Mouse (Mus musculus): ENCODE data around the gene Spats2. TPM values are rescaled to one million over a fixed set of nuclear protein-coding genes. Genes with fewer than 3 reads are reported as not detected.

Spats2 gene
- polyA plus RNA-seq, 1 experiment, result 39.1 TPM

GRCm38 (mm10) chr15:99093291-99094258 lies 32.1 kb upstream of the Spats2 start:
- H3K27me3 ChIP-seq (ENCODE audit: control insufficient read depth, insufficient read depth, insufficient read length), result peaks cover 42% of the 10 kb centered on the region
- TF ChIP-seq SRF (IDR thresholded peaks at IDR 0.05; ENCODE audit: control insufficient read depth, insufficient read length, low read depth) (no peak), TCF12 (IDR thresholded peaks at IDR 0.05; ENCODE audit: insufficient read depth, poor library complexity, severe bottlenecking) (no peak), TCF3 (IDR thresholded peaks at IDR 0.05; ENCODE audit: insufficient read length, low read depth) (no peak), MYOG (IDR thresholded peaks at IDR 0.05; ENCODE audit: control insufficient read depth in 1 of 3, insufficient read depth in 1 of 3, insufficient read length in 2 of 3, low read depth in 2 of 3) (no peak), POLR2AphosphoS2 (IDR thresholded peaks at IDR 0.05; ENCODE audit: insufficient read length, low read depth) (no peak), CEBPB (IDR thresholded peaks at IDR 0.05; ENCODE audit: insufficient read depth, poor library complexity, severe bottlenecking) (no peak), MYOD1 (IDR thresholded peaks at IDR 0.05; ENCODE audit: control insufficient read depth in 1 of 3, insufficient read length in 2 of 3, low read depth in 2 of 3) (no peak), REST (IDR thresholded peaks at IDR 0.05; ENCODE audit: insufficient read depth, insufficient read length) (no peak), MAX (IDR thresholded peaks at IDR 0.05; ENCODE audit: low read depth) (no peak), USF1 (IDR thresholded peaks at IDR 0.05; ENCODE audit: low read depth) (no peak), E2F4 (IDR thresholded peaks at IDR 0.05; ENCODE audit: insufficient read depth) (no peak), POLR2A (IDR thresholded peaks at IDR 0.05; ENCODE audit: insufficient read length, low read depth) (no peak)
- no peaks in the 10 kb centered on the region for H3K79me2 ChIP-seq (ENCODE audit: control insufficient read depth, insufficient read depth)
- no peaks in the 10 kb centered on the region for H3K36me3 ChIP-seq (ENCODE audit: control insufficient read depth, insufficient read depth)
- H3ac ChIP-seq (ENCODE audit: control insufficient read depth, insufficient read length), result no peak overlapping the region
- H3K4me3 ChIP-seq, result no peak overlapping the region
- H3K4me2 ChIP-seq (ENCODE audit: low read depth), result no peak overlapping the region

GRCm38 (mm10) chr15:99094631-99095270 lies 31.0 kb upstream of the Spats2 start:
- no peak for TF ChIP-seq REST (IDR thresholded peaks at IDR 0.05; ENCODE audit: insufficient read depth, insufficient read length)
- Histone ChIP-seq H3K4me2 (ENCODE audit: low read depth) (no peak overlapping the region), H3ac (ENCODE audit: control insufficient read depth, insufficient read length) (no peak overlapping the region), H3K4me3 (no peak overlapping the region), H3K27me3 (ENCODE audit: control insufficient read depth, insufficient read depth, insufficient read length) (peaks cover 45% of the 10 kb centered on the region), H3K36me3 (ENCODE audit: control insufficient read depth, insufficient read depth) (no peaks in the 10 kb centered on the region), H3K79me2 (ENCODE audit: control insufficient read depth, insufficient read depth) (no peaks in the 10 kb centered on the region)

- no peak overlapping the region for H3ac ChIP-seq (ENCODE audit: control insufficient read depth, insufficient read length)
- H3K27me3 ChIP-seq (ENCODE audit: control insufficient read depth, insufficient read depth, insufficient read length), result peaks cover 45% of the 10 kb centered on the region
- H3K4me2 ChIP-seq (ENCODE audit: low read depth), result no peak overlapping the region
- H3K36me3 ChIP-seq (ENCODE audit: control insufficient read depth, insufficient read depth), result no peaks in the 10 kb centered on the region
- H3K4me3 ChIP-seq, result no peak overlapping the region
- H3K79me2 ChIP-seq (ENCODE audit: control insufficient read depth, insufficient read depth), result no peaks in the 10 kb centered on the region
- TF ChIP-seq SRF (IDR thresholded peaks at IDR 0.05; ENCODE audit: control insufficient read depth, insufficient read length, low read depth) (no peak), E2F4 (IDR thresholded peaks at IDR 0.05; ENCODE audit: insufficient read depth) (no peak), REST (IDR thresholded peaks at IDR 0.05; ENCODE audit: insufficient read depth, insufficient read length) (no peak), CEBPB (IDR thresholded peaks at IDR 0.05; ENCODE audit: insufficient read depth, poor library complexity, severe bottlenecking) (no peak), USF1 (IDR thresholded peaks at IDR 0.05; ENCODE audit: low read depth) (no peak), TCF12 (IDR thresholded peaks at IDR 0.05; ENCODE audit: insufficient read depth, poor library complexity, severe bottlenecking) (no peak), MYOG (IDR thresholded peaks at IDR 0.05; ENCODE audit: control insufficient read depth in 1 of 3, insufficient read depth in 1 of 3, insufficient read length in 2 of 3, low read depth in 2 of 3) (no peak), POLR2AphosphoS2 (IDR thresholded peaks at IDR 0.05; ENCODE audit: insufficient read length, low read depth) (no peak), TCF3 (IDR thresholded peaks at IDR 0.05; ENCODE audit: insufficient read length, low read depth) (no peak), POLR2A (IDR thresholded peaks at IDR 0.05; ENCODE audit: insufficient read length, low read depth) (no peak), MYOD1 (IDR thresholded peaks at IDR 0.05; ENCODE audit: control insufficient read depth in 1 of 3, insufficient read length in 2 of 3, low read depth in 2 of 3) (no peak)
Measured at GRCm38 (mm10) chr15:99095356-99095755, 30.4 kb upstream of the Spats2 start.

GRCm38 (mm10) chr15:99096061-99096793 lies 29.5 kb upstream of the Spats2 start:
- Histone ChIP-seq H3K4me3 (no peak overlapping the region), H3K27me3 (ENCODE audit: control insufficient read depth, insufficient read depth, insufficient read length) (peaks cover 45% of the 10 kb centered on the region)

More at GRCm38 (mm10) chr15:99096061-99096793, 29.5 kb upstream of the Spats2 start:
- Histone ChIP-seq H3K36me3 (ENCODE audit: control insufficient read depth, insufficient read depth) (no peaks in the 10 kb centered on the region), H3K4me2 (ENCODE audit: low read depth) (no peak overlapping the region), H3K79me2 (ENCODE audit: control insufficient read depth, insufficient read depth) (no peaks in the 10 kb centered on the region), H3ac (ENCODE audit: control insufficient read depth, insufficient read length) (no peak overlapping the region)
- TF ChIP-seq USF1 (IDR thresholded peaks at IDR 0.05; ENCODE audit: low read depth) (no peak), SRF (IDR thresholded peaks at IDR 0.05; ENCODE audit: control insufficient read depth, insufficient read length, low read depth) (no peak), POLR2A (IDR thresholded peaks at IDR 0.05; ENCODE audit: insufficient read length, low read depth) (no peak), MYOD1 (IDR thresholded peaks at IDR 0.05; ENCODE audit: control insufficient read depth in 1 of 3, insufficient read length in 2 of 3, low read depth in 2 of 3) (no peak), TCF3 (IDR thresholded peaks at IDR 0.05; ENCODE audit: insufficient read length, low read depth) (no peak), E2F4 (IDR thresholded peaks at IDR 0.05; ENCODE audit: insufficient read depth) (no peak)
